Mouse (Mus musculus): ENCODE results near the gene 2210016L21Rik. TPM values are rescaled to one million over a fixed set of nuclear protein-coding genes. Genes with fewer than 3 reads are reported as not detected.

2210016L21Rik gene
- polyA plus RNA-seq, 1 experiment from 2014 or later: 49.0 TPM

DNA sequence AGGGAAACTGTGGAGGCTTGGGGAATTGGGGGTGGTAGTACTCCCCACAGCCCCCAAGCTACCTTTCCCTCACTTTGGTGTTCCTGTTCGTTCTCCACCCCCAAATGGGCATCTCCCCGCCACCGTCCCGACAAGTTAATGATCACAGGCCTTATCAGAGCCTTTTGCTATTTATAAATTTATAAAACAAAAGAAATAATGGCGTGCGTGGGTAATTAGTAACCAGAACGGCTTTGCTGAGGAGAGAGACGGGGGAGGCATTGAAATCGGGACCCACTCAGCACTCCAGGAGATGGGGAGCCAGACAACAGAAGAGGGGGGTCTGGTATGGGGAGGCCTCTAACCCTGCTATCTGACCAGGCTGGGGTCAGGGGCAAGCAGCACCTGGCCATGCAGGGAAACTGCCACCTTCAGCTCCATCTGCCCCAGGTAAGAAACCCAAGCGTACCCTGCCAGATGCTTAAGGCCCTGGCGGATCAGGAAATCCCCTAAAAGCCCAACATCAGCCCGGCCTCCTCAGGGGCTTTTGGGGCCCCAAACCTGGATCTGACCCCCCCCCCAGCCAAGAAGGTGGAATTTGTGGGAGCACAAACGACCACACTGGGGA, 27.8 kb downstream of the 2210016L21Rik start:
- no peaks in the 10 kb centered on the region for H3K36me3 ChIP-seq
- H3K27me3 ChIP-seq (ENCODE audit: insufficient read depth, poor library complexity, severe bottlenecking): peaks cover 37% of the 10 kb centered on the region
- 61% methylated on average over 13 of the region's 13 CpGs for WGBS
- no peak for DNase-seq (ENCODE audit: low spot score)
- H3K27ac ChIP-seq: no peak overlapping the region
- peaks cover 20% of the 10 kb centered on the region for H3K4me1 ChIP-seq (replicated peaks)
- no peak overlapping the region for H3K4me3 ChIP-seq
- no peaks in the 10 kb centered on the region for H3K9me3 ChIP-seq

DNA sequence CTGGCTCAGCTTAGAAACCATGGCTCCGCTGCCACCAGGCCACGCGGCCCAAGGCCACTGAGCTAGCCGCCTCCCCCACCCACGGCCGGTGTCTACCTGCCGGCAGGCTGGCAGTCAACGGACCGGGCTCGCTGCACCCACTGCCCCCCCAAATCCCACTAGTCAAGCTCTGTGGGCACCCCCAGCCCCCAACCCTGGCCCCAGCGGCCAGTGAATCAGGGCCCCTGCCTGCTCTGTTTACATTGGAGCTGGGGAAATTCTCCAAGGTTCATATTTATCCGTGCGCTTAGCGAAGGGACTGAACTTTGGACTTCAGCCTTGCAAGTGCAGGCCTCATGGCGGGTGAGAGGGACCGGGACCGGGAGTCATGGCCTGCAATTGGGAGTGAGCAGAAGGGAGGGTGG, 28.9 kb downstream of the 2210016L21Rik start, which contains the start of gene Hnf1a:
Gene Hnf1a (minus strand): TSS at position 271 of the 404 bp plus-strand sequence.
- no peak for DNase-seq (ENCODE audit: low spot score)
- no peaks in the 10 kb centered on the region for H3K36me3 ChIP-seq
- no peak within 1 kb of the TSS for H3K4me3 ChIP-seq
- peaks cover 20% of the 10 kb centered on the region for H3K4me1 ChIP-seq (replicated peaks)
- no peaks in the 10 kb centered on the region for H3K9me3 ChIP-seq
- H3K27ac ChIP-seq: no peak within 1 kb of the TSS
- WGBS: 85% methylated on average over 17 of the region's 17 CpGs
- H3K27me3 ChIP-seq (ENCODE audit: insufficient read depth, poor library complexity, severe bottlenecking): peaks cover 37% of the 10 kb centered on the region

DNA sequence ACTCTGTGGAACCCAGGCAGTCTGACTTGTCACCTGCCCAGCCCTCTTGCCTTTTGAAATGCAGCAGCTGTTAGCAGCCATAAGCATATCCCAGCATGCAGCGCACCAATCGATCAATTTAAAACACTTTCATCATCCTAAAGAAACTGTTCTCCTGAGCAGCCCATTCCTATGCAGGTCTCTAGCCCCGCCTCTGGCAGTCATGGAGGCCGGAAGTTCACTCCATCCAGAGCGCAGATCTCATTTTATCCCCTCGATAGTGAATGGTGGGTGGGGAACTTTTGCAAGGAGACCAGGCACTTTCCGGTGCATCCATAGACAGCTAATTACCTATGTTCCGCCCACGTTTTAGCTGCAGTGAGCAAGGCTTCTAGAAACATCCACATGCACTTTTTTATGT, 30.2 kb downstream of the 2210016L21Rik start:
- Histone ChIP-seq H3K4me3 (no peak overlapping the region), H3K9me3 (no peaks in the 10 kb centered on the region), H3K27ac (no peak overlapping the region), H3K27me3 (ENCODE audit: insufficient read depth, poor library complexity, severe bottlenecking) (peaks cover 27% of the 10 kb centered on the region), H3K4me1 (replicated peaks) (peaks cover 20% of the 10 kb centered on the region), H3K36me3 (no peaks in the 10 kb centered on the region)
- WGBS: 85% methylated on average over 9 of the region's 9 CpGs
- no peak for DNase-seq (ENCODE audit: low spot score)

DNA sequence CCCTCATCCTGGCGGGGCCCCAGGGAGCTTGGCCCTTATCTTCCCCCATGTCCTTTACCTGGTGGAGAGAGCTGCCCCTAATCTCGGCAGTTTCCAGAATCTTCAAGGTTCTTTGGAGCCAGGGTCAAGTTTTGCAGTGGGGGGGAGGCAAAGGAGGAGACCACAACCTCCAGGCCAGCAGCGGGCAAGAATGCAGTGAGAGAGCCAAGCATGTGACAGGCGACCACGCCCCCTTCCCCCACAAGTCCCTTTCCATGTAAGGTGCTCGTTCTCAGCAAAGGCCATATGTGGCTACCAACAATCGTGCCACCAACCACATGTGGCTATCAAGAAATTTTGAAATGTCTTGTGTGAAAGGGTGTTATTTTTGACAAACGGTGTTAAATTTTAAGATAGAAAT, 31.2 kb downstream of the 2210016L21Rik start:
- no peak overlapping the region for H3K4me3 ChIP-seq
- 85% methylated on average over 8 of the region's 8 CpGs for WGBS
- no peak for DNase-seq (ENCODE audit: low spot score)
- H3K27me3 ChIP-seq (ENCODE audit: insufficient read depth, poor library complexity, severe bottlenecking): peaks cover 19% of the 10 kb centered on the region
- H3K4me1 ChIP-seq (replicated peaks): peaks cover 17% of the 10 kb centered on the region
- no peaks in the 10 kb centered on the region for H3K9me3 ChIP-seq
- H3K36me3 ChIP-seq: no peaks in the 10 kb centered on the region
- no peak overlapping the region for H3K27ac ChIP-seq

DNA sequence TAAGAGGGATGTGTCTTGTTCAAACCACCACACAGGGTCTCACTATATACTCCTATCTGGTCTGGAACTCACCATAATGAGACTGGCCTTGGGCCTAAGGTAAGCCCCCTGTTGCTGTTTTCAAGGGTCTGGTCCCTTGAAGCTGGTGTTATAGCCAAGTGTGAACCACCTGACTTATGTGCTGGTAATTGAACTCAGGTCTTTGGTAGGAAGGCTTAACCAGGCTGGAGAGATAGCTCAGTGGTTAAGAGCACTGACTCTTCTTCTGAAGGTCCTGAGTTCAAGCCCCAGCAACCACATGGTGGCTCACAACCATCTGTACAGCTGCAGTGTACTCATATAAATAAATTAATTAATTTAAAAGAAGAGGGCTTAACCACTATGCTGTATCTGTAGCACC, 35.0 kb downstream of the 2210016L21Rik start:
- no peaks in the 10 kb centered on the region for H3K27me3 ChIP-seq (ENCODE audit: insufficient read depth, poor library complexity, severe bottlenecking)
- H3K36me3 ChIP-seq: no peaks in the 10 kb centered on the region
- no peak overlapping the region for H3K4me3 ChIP-seq
- no peak overlapping the region for H3K27ac ChIP-seq
- peaks cover 18% of the 10 kb centered on the region for H3K4me1 ChIP-seq (replicated peaks)
- H3K9me3 ChIP-seq: no peaks in the 10 kb centered on the region
- no peak for DNase-seq (ENCODE audit: low spot score)

DNA sequence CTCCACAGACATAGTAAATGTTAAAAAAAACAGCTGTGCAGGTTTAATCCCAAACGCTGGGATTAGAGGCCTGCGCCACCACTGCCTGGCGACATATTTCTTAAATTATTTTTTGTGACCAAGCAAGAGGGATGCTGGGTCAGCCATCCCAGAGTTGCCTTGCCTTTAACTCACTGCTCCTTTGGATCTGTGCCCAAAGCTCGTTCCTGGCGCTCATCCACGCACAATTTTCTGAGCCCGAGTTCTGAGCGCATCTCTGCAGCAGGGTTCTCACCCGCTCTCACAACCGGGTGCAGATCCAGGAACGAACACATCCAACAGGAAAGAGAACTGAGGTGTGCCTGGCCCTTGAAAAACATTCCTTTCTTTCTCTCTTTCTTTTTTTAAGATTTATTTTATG, 36.5 kb downstream of the 2210016L21Rik start:
- 73% methylated on average over 11 of the region's 11 CpGs for WGBS
- Histone ChIP-seq H3K36me3 (no peaks in the 10 kb centered on the region), H3K9me3 (no peaks in the 10 kb centered on the region), H3K27ac (no peak overlapping the region), H3K27me3 (ENCODE audit: insufficient read depth, poor library complexity, severe bottlenecking) (no peaks in the 10 kb centered on the region), H3K4me1 (replicated peaks) (peaks cover 18% of the 10 kb centered on the region), H3K4me3 (no peak overlapping the region)
- no peak for DNase-seq (ENCODE audit: low spot score)

DNA sequence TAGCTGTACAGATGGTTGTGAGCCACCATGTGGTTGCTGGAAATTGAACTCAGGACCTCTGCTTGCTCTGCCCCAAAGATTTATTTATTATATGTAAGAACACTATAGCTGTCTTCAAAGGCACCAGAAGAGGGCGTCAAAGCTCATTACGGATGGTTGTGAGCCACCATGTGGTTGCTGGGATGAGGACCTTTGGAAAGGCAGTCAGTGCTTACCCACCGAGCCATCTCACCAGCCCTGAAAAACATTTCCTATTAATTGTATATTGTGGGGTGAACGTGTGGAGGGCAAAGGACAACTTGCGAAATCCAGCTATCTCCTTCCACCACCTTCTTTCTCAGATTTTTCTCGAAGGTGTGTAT, 36.9 kb downstream of the 2210016L21Rik start:
- Histone ChIP-seq H3K9me3 (no peaks in the 10 kb centered on the region), H3K4me1 (replicated peaks) (peaks cover 18% of the 10 kb centered on the region), H3K27me3 (ENCODE audit: insufficient read depth, poor library complexity, severe bottlenecking) (no peaks in the 10 kb centered on the region), H3K4me3 (peak overlapping the region; percentile 52), H3K36me3 (no peaks in the 10 kb centered on the region), H3K27ac (peak overlapping the region; percentile 60; the same call in 1 of the 2 replicates)
- WGBS: 5% methylated on average over 6 of the region's 6 CpGs
- peak; percentile 41 for DNase-seq (ENCODE audit: low spot score)

DNA sequence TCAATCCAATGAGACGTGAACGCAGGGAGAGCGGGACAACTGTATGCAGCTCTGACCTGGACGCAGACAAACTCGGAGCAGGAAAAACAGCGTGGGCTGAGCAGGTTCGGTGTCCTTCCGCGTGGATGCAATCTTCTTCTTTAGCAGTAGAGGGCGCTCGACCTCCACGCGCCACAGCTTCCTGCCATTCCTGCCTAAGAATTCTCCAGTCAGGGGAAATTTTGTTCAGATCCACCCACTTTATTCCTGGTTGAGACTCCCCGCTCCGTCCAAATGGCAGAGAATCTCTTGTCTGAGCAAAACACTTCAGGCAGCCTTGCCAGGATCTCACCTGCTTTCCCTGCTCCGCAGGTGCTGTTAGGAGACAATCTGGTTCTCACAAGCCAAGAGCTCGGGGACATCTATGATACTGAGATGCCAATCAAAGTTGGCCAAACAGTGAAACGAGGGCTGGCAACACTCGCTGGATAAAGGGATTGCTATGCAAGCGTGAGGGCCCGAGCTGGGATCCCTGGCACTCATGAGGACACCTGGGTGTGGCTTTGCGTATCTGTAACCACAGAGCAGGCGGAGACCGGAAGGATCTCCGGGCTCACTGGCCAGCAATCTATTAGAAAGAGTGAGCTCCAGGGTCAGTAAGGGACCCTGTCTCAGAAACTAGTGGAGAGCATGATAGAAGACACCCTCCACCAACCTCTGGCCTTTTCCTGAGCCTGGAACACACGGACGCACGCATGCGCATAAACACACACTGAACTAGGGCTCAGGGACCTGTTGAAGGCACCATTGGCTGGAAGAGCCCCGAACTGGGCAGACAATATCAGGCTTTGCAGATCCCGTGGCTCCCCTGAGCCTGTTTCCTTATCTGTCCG, 37.5 kb downstream of the 2210016L21Rik start:
- peak overlapping the region; percentile 60 for H3K27ac ChIP-seq
- no peaks in the 10 kb centered on the region for H3K36me3 ChIP-seq
- WGBS: 6% methylated on average over 32 of the region's 32 CpGs
- no peaks in the 10 kb centered on the region for H3K27me3 ChIP-seq (ENCODE audit: insufficient read depth, poor library complexity, severe bottlenecking)
- peak overlapping the region; percentile 52 for H3K4me3 ChIP-seq
- H3K4me1 ChIP-seq (replicated peaks): peaks cover 18% of the 10 kb centered on the region
- DNase-seq (ENCODE audit: low spot score): peak; percentile 75
- no peaks in the 10 kb centered on the region for H3K9me3 ChIP-seq

DNA sequence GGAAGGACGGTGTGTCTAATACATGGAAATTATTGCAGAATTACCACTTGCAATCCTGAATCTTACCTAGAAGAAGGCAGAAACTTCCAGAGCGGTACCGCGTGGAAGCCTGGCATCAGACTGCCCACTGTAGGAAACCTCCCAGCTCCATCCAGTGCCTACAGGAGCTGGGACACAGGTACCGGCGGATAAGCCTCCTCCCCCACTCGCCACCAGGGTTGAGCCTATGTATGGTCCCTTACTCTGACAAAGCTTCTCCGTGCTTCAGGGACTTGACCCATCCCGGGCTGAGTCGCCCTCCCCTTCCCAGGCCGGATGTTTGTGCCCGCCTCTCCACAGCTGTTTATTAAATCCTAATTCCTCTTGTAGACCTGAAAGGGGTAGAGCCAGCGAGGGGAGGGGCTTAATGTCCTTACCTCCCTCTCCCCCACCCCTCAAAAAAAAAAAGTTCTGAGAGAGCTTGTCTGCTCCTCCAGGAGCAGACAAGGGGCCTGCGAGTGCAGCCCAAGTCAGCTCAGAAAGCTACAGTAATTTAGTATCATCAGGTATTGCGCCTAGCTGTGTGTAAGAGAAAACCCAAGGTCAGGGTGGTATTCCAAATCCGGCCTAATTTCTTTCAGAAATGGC, 38.3 kb downstream of the 2210016L21Rik start:
- H3K27ac ChIP-seq: peak overlapping the region; percentile 46
- H3K4me3 ChIP-seq: peak overlapping the region; percentile 52
- no peaks in the 10 kb centered on the region for H3K36me3 ChIP-seq
- peak; percentile 8 for DNase-seq (ENCODE audit: low spot score)
- no peaks in the 10 kb centered on the region for H3K27me3 ChIP-seq (ENCODE audit: insufficient read depth, poor library complexity, severe bottlenecking)
- H3K4me1 ChIP-seq (replicated peaks): peaks cover 18% of the 10 kb centered on the region
- H3K9me3 ChIP-seq: no peaks in the 10 kb centered on the region
- 26% methylated on average over 16 of the region's 16 CpGs for WGBS

DNA sequence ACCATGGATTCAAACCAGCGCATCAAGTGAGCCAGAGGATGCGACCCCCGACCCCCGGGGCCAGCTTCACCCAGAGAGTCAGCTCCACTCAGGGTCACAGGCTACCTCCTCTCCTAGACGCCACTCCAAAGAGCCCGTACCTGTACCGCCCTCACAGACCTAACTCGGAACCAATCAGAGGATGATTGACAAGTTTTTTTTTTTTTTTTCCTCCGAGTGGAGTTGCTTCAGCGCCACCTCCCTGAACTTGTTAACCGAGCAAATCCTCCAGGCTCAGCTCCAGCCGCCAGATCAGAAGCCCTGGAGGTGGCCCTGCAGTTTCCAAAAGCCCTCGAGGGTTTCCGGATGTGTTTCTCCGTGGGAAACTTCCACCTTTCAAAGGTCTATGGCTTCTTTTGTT, 40.0 kb downstream of the 2210016L21Rik start:
- no peaks in the 10 kb centered on the region for H3K27me3 ChIP-seq (ENCODE audit: insufficient read depth, poor library complexity, severe bottlenecking)
- no peak overlapping the region for H3K27ac ChIP-seq
- peaks cover 18% of the 10 kb centered on the region for H3K4me1 ChIP-seq (replicated peaks)
- no peaks in the 10 kb centered on the region for H3K36me3 ChIP-seq
- H3K4me3 ChIP-seq: no peak overlapping the region
- WGBS: 54% methylated on average over 15 of the region's 15 CpGs
- DNase-seq (ENCODE audit: low spot score): no peak
- no peaks in the 10 kb centered on the region for H3K9me3 ChIP-seq

DNA sequence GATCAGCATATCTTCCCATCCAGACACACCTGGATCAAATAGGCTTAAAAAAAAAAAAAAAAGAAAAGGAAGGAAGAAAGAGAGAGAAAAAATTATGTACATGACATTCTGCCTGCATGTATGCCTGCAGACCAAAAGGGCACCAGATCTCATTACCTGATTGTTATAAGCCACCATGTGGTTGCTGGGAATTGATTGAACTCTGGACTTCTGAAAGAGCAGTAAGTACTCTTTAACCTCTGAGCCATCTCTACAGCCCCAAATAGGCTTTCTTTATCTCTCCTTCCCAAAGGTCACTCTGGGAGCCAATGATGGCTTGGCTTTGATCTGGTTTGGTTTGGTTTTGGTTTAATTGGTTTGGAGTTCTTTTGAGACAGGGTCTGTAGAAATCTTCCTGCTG, 43.1 kb downstream of the 2210016L21Rik start:
- Histone ChIP-seq H3K27me3 (ENCODE audit: insufficient read depth, poor library complexity, severe bottlenecking) (no peaks in the 10 kb centered on the region), H3K9me3 (no peaks in the 10 kb centered on the region), H3K4me3 (no peak overlapping the region), H3K36me3 (no peaks in the 10 kb centered on the region), H3K27ac (no peak overlapping the region), H3K4me1 (replicated peaks) (peaks cover 5% of the 10 kb centered on the region)
- no peak for DNase-seq (ENCODE audit: low spot score)

DNA sequence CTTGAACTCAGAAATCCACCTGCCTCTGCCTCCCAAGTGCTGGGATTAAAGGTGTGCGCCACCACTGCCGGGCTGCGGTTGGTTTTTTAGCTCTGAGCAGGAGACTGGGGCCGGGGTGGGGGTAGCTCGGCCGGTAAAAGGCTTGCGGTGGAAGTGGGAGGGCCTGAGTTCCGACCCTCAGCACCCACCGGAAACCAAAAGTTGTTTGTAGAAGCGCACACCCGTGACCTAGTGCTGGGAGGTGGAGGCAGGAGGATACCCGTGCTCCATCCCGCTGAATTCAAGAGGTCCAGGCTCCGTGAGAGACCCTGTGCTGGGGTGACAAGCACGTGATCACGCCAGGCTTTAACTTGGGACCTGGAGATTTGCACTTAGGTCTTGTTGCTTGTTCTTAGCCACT, 54.5 kb downstream of the 2210016L21Rik start:
- no peaks in the 10 kb centered on the region for H3K27me3 ChIP-seq (ENCODE audit: insufficient read depth, poor library complexity, severe bottlenecking)
- H3K4me3 ChIP-seq: no peak overlapping the region
- no peak for DNase-seq (ENCODE audit: low spot score)
- no peaks in the 10 kb centered on the region for H3K36me3 ChIP-seq
- 76% methylated on average over 16 of the region's 16 CpGs for WGBS
- 0 out of 2 replicates have a peak, but pooled peaks cover 6% of the 10 kb centered on the region for H3K4me1 ChIP-seq (replicated peaks)
- H3K27ac ChIP-seq: no peak overlapping the region
- H3K9me3 ChIP-seq: no peaks in the 10 kb centered on the region

DNA sequence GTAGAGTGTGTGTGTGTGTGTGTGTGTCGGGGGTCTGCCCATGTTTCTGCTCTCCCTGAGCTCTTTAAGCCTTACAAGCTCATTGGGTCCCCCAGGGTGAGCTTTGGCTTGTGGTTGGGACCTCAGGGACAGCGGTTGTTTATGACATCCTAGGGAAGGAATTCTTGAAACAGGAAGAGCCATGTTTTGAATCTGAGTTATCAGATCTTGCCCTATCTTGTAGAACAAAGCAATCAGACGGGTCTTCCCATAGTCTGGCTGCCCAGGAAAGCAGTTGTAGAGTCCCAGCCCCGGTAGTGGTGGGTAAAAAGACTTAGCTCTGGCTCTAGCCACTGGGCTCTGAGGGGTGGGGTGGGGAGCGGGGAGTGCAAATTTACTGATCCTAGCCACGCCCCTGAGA, 55.4 kb downstream of the 2210016L21Rik start:
- H3K27ac ChIP-seq: no peak overlapping the region
- no peaks in the 10 kb centered on the region for H3K9me3 ChIP-seq
- WGBS: 71% methylated on average over 6 of the region's 6 CpGs
- H3K36me3 ChIP-seq: no peaks in the 10 kb centered on the region
- DNase-seq (ENCODE audit: low spot score): no peak
- H3K4me1 ChIP-seq (replicated peaks): 0 out of 2 replicates have a peak, but pooled peaks cover 4% of the 10 kb centered on the region
- H3K27me3 ChIP-seq (ENCODE audit: insufficient read depth, poor library complexity, severe bottlenecking): no peaks in the 10 kb centered on the region
- no peak overlapping the region for H3K4me3 ChIP-seq

Data from hindbrain, embryonic 10.5 days (tissue).